In genomic region chr6:29195846-29196698, GRCm38 (mm10) we compare ENCODE assay signal across 10 mouse cellular contexts. TPM values are rescaled to one million over a fixed set of nuclear protein-coding genes. Genes with fewer than 3 reads are reported as not detected.
A peak's percentile ranks its signal among the peaks of the same experiment; 100 is the strongest.
DNase-seq lines count a peak whose midpoint lies in the region; ATAC-seq and TF ChIP-seq lines count a peak whose summit lies in the region.
"Had no signal": no experiment of that assay in that cellular context is flagged by ENCODE, and none has a peak within 500 bp of the region (broad histone marks: within the 10 kb centered on the region; RNA-seq: fewer than 3 reads in every experiment).

No protein-coding gene starts in this region.

- ATAC-seq in lung, postnatal 0 days: peak; percentile 11; the same call in 1 of the 2 replicates
- peak; percentile 63 for ATAC-seq in kidney, postnatal 0 days (replicated peaks; ENCODE audit: low FRiP score, low read depth)

- WGBS in lung, postnatal 0 days: 72% methylated on average over 5 of the region's 5 CpGs
- WGBS in kidney, postnatal 0 days: 72% methylated on average over 5 of the region's 5 CpGs

- H3K4me2 ChIP-seq in lung, postnatal 0 days (replicated peaks; ENCODE audit: low read depth, low read length): no peak overlapping the region
- no peak overlapping the region for H3K4me2 ChIP-seq in kidney, postnatal 0 days (ENCODE audit: low read length)
- H3K4me2 ChIP-seq: heart, embryonic 15.5 days; liver, embryonic 15.5 days had no signal

- 0 out of 2 replicates have a peak, but pooled peaks cover 3% of the 10 kb centered on the region for H3K4me1 ChIP-seq in lung, postnatal 0 days (ENCODE audit: insufficient read depth, low read depth, low read length)
- no peaks in the 10 kb centered on the region for H3K4me1 ChIP-seq in kidney, postnatal 0 days (replicated peaks; ENCODE audit: insufficient read depth, low read length)

- H3K9ac ChIP-seq in lung, postnatal 0 days (replicated peaks; ENCODE audit: low read depth): no peak overlapping the region
- no peak overlapping the region for H3K9ac ChIP-seq in kidney, postnatal 0 days (ENCODE audit: low read depth, low read length)
- H3K9ac ChIP-seq: heart, embryonic 15.5 days; liver, embryonic 15.5 days had no signal

- H3K27ac ChIP-seq in lung, postnatal 0 days (ENCODE audit: low read length): no peak overlapping the region
- H3K27ac ChIP-seq in kidney, postnatal 0 days: no peak overlapping the region
- H3K27ac ChIP-seq: heart, embryonic 15.5 days; liver, embryonic 15.5 days had no signal

- DNase-seq in cerebellum, postnatal 10 days: peak; percentile 41 to 53
- no peak for DNase-seq in cerebellum, adult 8-10 months
- DNase-seq in lung, postnatal 0 days (ENCODE audit: low spot score): no peak
- no peak for DNase-seq in lung, postnatal 4 days
- DNase-seq in R1 (ENCODE audit: low read depth, low spot score): peak; percentile 26
- no peak for DNase-seq in kidney, postnatal 0 days (ENCODE audit: low spot score)
- no peak for DNase-seq in cerebellum, adult 18-20 months
- DNase-seq in layer of hippocampus, adult 8-10 months (ENCODE audit: low spot score in 2 of 2): no peak

- H3K9me3 ChIP-seq in lung, postnatal 0 days (ENCODE audit: low read length): no peaks in the 10 kb centered on the region
- no peaks in the 10 kb centered on the region for H3K9me3 ChIP-seq in kidney, postnatal 0 days (replicated peaks; ENCODE audit: low read length)
- H3K9me3 ChIP-seq: heart, embryonic 15.5 days; liver, embryonic 15.5 days had no signal

- no peak for TF ChIP-seq EP300 in lung, postnatal 0 days (IDR thresholded peaks at IDR 0.05)

- TF ChIP-seq CTCF in lung, postnatal 0 days (IDR thresholded peaks at IDR 0.05): no peak
- TF ChIP-seq CTCF in kidney, postnatal 0 days (IDR thresholded peaks at IDR 0.05; ENCODE audit: low read depth): no peak

- no peak overlapping the region for H3K4me3 ChIP-seq in lung, postnatal 0 days (ENCODE audit: low read depth, low read length)
- H3K4me3 ChIP-seq in kidney, postnatal 0 days (replicated peaks; ENCODE audit: low read depth, low read length): no peak overlapping the region
- H3K4me3 ChIP-seq: heart, embryonic 15.5 days; liver, embryonic 15.5 days had no signal

- H3K27me3 ChIP-seq in lung, postnatal 0 days (replicated peaks; ENCODE audit: insufficient read depth, low read length): no peaks in the 10 kb centered on the region
- H3K27me3 ChIP-seq in kidney, postnatal 0 days (ENCODE audit: insufficient read depth, low read length): no peaks in the 10 kb centered on the region

- H3K36me3 ChIP-seq in lung, postnatal 0 days (ENCODE audit: insufficient read depth, low read length): no peaks in the 10 kb centered on the region
- no peaks in the 10 kb centered on the region for H3K36me3 ChIP-seq in kidney, postnatal 0 days (ENCODE audit: insufficient read depth, low read length)
- H3K36me3 ChIP-seq: heart, embryonic 15.5 days; liver, embryonic 15.5 days had no signal

RNA-seq across cellular contexts. Expression of gene Prrt4, which starts 16.7 kb away (rescaled TPM):
- 2.0 and 2.5 TPM in 2 replicates for polyA plus RNA-seq in lung, postnatal 0 days (2015; fragmentation: Nextera tagmentation; extraction: Ambion mirVana)
- polyA plus RNA-seq in kidney, postnatal 0 days (2015; fragmentation: Nextera tagmentation; extraction: Ambion mirVana): 0.50 and 0.76 TPM in 2 replicates
- total RNA-seq in layer of hippocampus, adult 8-10 months (2022): 1 to 10 TPM; 2.6 to 3.5 (median 3.0) TPM

RNA-seq across cellular contexts. Expression of gene Impdh1, which starts 20.1 kb away (rescaled TPM):
- polyA plus RNA-seq in lung, postnatal 0 days (2015; fragmentation: Nextera tagmentation; extraction: Ambion mirVana): 93.8 and 106 TPM in 2 replicates
- 26.3 and 28.0 TPM in 2 replicates for polyA plus RNA-seq in kidney, postnatal 0 days (2015; fragmentation: Nextera tagmentation; extraction: Ambion mirVana)
- total RNA-seq in layer of hippocampus, adult 8-10 months (2022): 10 to 100 TPM; 36.4 to 45.0 (median 41.1) TPM

RNA-seq across cellular contexts. Expression of gene Rbm28, which starts 31.3 kb away (rescaled TPM):
- 16.9 and 19.1 TPM in 2 replicates for polyA plus RNA-seq in lung, postnatal 0 days (2015; fragmentation: Nextera tagmentation; extraction: Ambion mirVana)
- polyA plus RNA-seq in kidney, postnatal 0 days (2015; fragmentation: Nextera tagmentation; extraction: Ambion mirVana): 26.6 and 30.9 TPM in 2 replicates
- 10 to 100 TPM; 38.0 to 52.6 (median 44.6) TPM for total RNA-seq in layer of hippocampus, adult 8-10 months (2022)

Comparison
In these comparisons a context has a peak if more than half of its experiments do, and no peak if none do; other contexts are left out.
1. DNase-seq: peak in cerebellum, postnatal 10 days (2 of 2) and R1 (single experiment); none in cerebellum, adult 8-10 months (single experiment), lung, postnatal 0 days (single experiment), lung, postnatal 4 days (0 of 2), kidney, postnatal 0 days (single experiment), cerebellum, adult 18-20 months (0 of 2) and layer of hippocampus, adult 8-10 months (0 of 2).